Mouse (Mus musculus) brain, embryonic 14.5 days (tissue): ENCODE data around the gene Adap1.

ENCODE experiments used
- CTCF ChIP-seq: fragments of 200-500 bp; IDR thresholded peaks from 2 replicates; pipeline ENCODE4 v1.5.1; 2012; ENCODE audit warnings: inconsistent platforms, mild to moderate bottlenecking, moderate library complexity, borderline replicate concordance; ENCODE audit not compliant: insufficient read depth, insufficient read length; ENCODE audit errors: extremely low read depth
- POLR2A ChIP-seq: fragments of 200-500 bp; IDR thresholded peaks from 2 replicates; pipeline ENCODE4 v1.6.1; 2012; ENCODE audit warnings: mild to moderate bottlenecking, inconsistent platforms, borderline replicate concordance; ENCODE audit not compliant: poor library complexity, insufficient read depth, insufficient read length, severe bottlenecking; ENCODE audit errors: extremely low read depth

DNA sequence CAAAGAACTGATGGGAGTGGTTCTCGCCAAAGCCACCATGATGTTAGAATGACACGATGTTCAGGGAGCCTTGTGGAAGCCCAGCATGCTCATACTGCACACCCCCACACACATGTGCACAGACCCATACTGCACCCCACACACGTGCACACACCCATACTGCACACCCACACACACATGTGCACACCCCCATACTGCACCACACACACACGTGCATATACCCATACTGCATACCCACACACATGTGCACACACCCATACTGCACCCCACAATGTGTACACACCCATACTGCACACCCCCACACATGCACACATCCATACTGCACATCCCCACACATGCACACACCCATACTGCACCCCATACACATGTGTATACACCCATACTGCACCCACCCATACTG is 10.2 kb upstream of the Adap1 start:
- TF ChIP-seq CTCF (no peak), POLR2A (no peak)
